Mouse (Mus musculus): ENCODE data around the gene Tex45. TPM values are rescaled to one million over a fixed set of nuclear protein-coding genes. Genes with fewer than 3 reads are reported as not detected.
A peak's percentile ranks its signal among the peaks of the same experiment; 100 is the strongest.

The Tex45 gene
- polyA plus RNA-seq, 1 experiment: not detected

DNA sequence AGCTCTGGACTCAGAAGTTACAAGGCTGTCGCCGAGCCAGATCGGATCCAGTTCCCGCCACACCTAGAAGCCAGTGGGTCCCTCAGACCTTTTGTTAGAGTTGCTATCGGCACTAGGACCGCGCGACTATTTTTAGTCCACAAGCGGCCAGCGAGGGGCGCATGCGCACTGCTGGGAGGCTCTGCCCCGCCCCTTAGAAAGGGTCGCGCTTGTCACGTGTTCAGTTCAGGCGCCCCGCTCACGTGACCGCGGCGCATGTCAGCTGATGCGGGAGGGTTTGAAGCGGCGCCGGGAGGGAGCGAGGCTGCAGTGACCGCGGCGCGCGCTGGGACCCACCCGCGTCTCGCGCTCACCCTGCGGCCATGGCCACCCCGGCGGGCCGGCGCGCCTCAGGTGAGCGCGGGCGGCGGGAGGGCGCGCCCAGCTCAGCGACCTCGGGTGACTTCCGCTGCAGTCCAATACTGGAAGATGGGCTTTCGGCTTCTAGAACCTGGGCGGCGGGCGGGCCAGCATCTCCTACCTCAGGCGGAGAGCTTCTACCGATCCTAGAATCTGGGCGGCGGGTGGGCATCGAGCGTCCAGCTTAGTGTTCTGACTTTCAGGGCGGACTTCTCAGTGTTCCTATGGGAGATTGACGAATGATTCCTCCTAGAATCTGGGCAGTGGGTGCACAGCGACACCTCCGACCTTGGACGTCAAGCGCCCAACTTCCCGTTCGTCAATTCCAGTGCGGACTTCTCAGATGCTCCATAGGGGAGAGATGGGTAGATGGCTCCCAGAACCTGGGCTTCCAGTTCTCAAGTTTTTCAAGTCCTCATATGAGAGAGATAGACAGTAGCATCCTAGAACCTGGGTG, 29.8 kb downstream of the Tex45 start, which contains the start of gene Mcoln1:
Mcoln1 (plus strand) TSS at position 223 of the 856 bp plus-strand sequence.
- peaks cover 20% of the 10 kb centered on the region for H3K4me1 ChIP-seq (ENCODE audit: control insufficient read depth, insufficient read depth, low read length)
- TF ChIP-seq POLR2A (IDR thresholded peaks at IDR 0.05; ENCODE audit: borderline replicate concordance, low read depth, low read length) (no peak), CTCF (IDR thresholded peaks at IDR 0.05; ENCODE audit: low read depth, low read length) (peak; percentile 22; the same call in 1 of the 2 replicates)
- H3K27ac ChIP-seq (ENCODE audit: insufficient read depth, low read depth, low read length): peak within 1 kb of the TSS; percentile 77

DNA sequence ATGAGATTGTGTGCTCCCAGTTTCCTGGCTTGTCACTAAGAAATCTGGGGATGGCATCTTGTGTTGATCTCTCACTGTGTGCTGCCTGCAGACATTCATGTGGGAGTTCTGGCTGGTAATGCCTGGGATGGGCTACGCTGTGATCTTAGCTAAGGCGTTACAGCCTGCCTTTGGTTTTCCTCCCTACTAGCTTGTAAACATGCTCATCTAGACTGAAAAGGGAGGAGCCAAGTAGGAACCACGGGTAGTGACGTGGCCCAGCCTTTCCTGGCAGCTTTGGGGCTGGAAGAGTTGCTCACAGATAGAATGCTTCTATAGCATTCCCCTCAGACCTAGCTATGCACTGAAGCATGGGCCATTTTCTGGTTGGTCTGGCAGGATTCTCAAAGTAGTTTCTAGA, 31.6 kb downstream of the Tex45 start:
- no peak for TF ChIP-seq POLR2A (IDR thresholded peaks at IDR 0.05; ENCODE audit: borderline replicate concordance, low read depth, low read length)
- no peak for TF ChIP-seq CTCF (IDR thresholded peaks at IDR 0.05; ENCODE audit: low read depth, low read length)
- H3K4me1 ChIP-seq (ENCODE audit: control insufficient read depth, insufficient read depth, low read length): peaks cover 20% of the 10 kb centered on the region
- H3K4me3 ChIP-seq (ENCODE audit: insufficient read depth, low read length): peak overlapping the region; percentile 88; the same call in 1 of the 2 replicates
- peak overlapping the region; percentile 30; the same call in 1 of the 2 replicates for H3K27ac ChIP-seq (ENCODE audit: insufficient read depth, low read depth, low read length)

More for the DNA sequence above, 29.8 kb downstream of the Tex45 start, which contains the start of gene Mcoln1:
- peak within 1 kb of the TSS; percentile 88 for H3K4me3 ChIP-seq (ENCODE audit: insufficient read depth, low read length)

GRCm38 (mm10) chr8:3507979-3508754, 37.5 kb downstream of the Tex45 start:
- no peaks in the 10 kb centered on the region for H3K4me1 ChIP-seq (ENCODE audit: control insufficient read depth, insufficient read depth, low read length)
- TF ChIP-seq POLR2A (IDR thresholded peaks at IDR 0.05; ENCODE audit: borderline replicate concordance, low read depth, low read length): no peak
- TF ChIP-seq CTCF (IDR thresholded peaks at IDR 0.05; ENCODE audit: low read depth, low read length): no peak
- no peak overlapping the region for H3K27ac ChIP-seq (ENCODE audit: insufficient read depth, low read depth, low read length)
- no peak overlapping the region for H3K4me3 ChIP-seq (ENCODE audit: insufficient read depth, low read length)

DNA sequence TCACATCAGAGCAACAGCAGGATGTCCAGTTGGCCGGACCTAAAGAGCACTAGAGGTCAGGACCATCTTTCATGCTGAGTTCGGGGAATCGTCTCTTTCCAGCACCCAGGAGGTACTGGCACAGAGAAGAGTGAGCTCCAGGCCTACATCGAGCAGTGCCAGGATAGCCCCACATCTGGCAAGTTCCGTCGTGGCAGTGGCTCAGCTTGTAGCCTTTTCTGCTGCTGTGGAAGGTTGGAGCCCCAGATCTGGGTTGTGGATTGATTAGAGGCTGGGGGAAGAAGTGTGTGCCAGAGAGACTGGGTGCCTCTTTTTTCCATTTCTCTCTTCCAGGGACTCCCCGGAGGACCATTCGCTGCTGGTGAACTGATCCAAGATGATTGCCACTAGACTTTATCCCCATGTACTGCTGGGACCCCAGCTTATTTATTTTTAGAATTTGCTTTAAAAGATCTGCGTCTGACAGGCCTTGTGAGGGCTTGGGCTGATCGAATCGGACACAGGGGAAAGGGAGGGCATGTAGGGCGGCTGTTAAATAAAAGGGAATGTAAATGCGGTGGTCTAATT, 44.1 kb downstream of the Tex45 start:
- peak overlapping the region; percentile 91 for H3K4me3 ChIP-seq (ENCODE audit: insufficient read depth, low read length)
- peaks cover 3% of the 10 kb centered on the region; the same call in 1 of the 2 replicates for H3K4me1 ChIP-seq (ENCODE audit: control insufficient read depth, insufficient read depth, low read length)
- no peak overlapping the region for H3K27ac ChIP-seq (ENCODE audit: insufficient read depth, low read depth, low read length)
- no peak for TF ChIP-seq POLR2A (IDR thresholded peaks at IDR 0.05; ENCODE audit: borderline replicate concordance, low read depth, low read length)
- no peak for TF ChIP-seq CTCF (IDR thresholded peaks at IDR 0.05; ENCODE audit: low read depth, low read length)

- Histone ChIP-seq H3K4me3 (ENCODE audit: insufficient read depth, low read length) (peak within 1 kb of the TSS; percentile 91), H3K27ac (ENCODE audit: insufficient read depth, low read depth, low read length) (no peak within 1 kb of the TSS; the same call in 1 of the 2 replicates), H3K4me1 (ENCODE audit: control insufficient read depth, insufficient read depth, low read length) (peaks cover 3% of the 10 kb centered on the region; the same call in 1 of the 2 replicates)
- TF ChIP-seq POLR2A (IDR thresholded peaks at IDR 0.05; ENCODE audit: borderline replicate concordance, low read depth, low read length): 0 out of 2 replicates have a peak, but pooled peaks have one; percentile 32
- no peak for TF ChIP-seq CTCF (IDR thresholded peaks at IDR 0.05; ENCODE audit: low read depth, low read length)
Measured at GRCm38 (mm10) chr8:3515260-3515671, 44.6 kb downstream of the Tex45 start, which contains the start of gene Pnpla6. Pnpla6 (plus strand) TSS chr8:3515384.

DNA sequence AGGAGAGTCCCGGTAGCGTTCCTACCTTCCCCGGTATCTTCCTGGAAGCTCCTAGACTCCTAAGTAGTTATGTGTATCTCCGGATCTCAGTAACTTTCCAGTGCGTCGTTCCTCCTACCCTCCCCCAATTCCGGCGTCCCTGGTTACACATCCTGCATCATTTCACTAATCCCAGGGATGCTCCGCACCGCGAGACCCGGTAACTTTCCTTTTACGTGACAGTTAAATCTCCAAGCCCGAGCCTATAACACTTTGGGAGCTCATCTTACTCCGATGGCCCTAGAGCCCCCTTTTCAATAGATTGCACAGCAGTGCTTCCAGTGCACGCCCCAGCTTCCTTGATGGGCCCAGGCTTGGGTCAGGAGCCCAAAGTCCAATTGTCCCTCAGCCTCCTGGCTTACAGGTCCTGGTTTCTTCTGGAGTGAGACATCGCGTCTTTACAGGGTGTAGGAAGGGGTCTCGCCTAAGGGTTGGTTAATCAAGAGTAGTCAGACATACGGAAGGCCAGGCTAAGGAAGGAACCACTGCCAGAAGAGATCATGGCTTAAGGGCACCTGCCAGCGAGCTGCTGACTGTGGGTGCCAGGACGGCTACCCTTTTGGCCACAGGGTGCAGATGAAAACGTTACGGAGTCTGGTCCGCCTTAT, 45.2 kb downstream of the Tex45 start:
- no peak overlapping the region; the same call in 1 of the 2 replicates for H3K27ac ChIP-seq (ENCODE audit: insufficient read depth, low read depth, low read length)
- peak overlapping the region; percentile 91 for H3K4me3 ChIP-seq (ENCODE audit: insufficient read depth, low read length)
- TF ChIP-seq POLR2A (IDR thresholded peaks at IDR 0.05; ENCODE audit: borderline replicate concordance, low read depth, low read length) (no peak), CTCF (IDR thresholded peaks at IDR 0.05; ENCODE audit: low read depth, low read length) (no peak)
- peaks cover 3% of the 10 kb centered on the region; the same call in 1 of the 2 replicates for H3K4me1 ChIP-seq (ENCODE audit: control insufficient read depth, insufficient read depth, low read length)

GRCm38 (mm10) chr8:3516450-3517116, 45.9 kb downstream of the Tex45 start:
- TF ChIP-seq POLR2A (IDR thresholded peaks at IDR 0.05; ENCODE audit: borderline replicate concordance, low read depth, low read length): no peak
- 0 out of 2 replicates have a peak, but pooled peaks have one; percentile 5 for TF ChIP-seq CTCF (IDR thresholded peaks at IDR 0.05; ENCODE audit: low read depth, low read length)
- no peak overlapping the region; the same call in 1 of the 2 replicates for H3K27ac ChIP-seq (ENCODE audit: insufficient read depth, low read depth, low read length)

GRCm38 (mm10) chr8:3517117-3517495, 46.4 kb downstream of the Tex45 start:
- Histone ChIP-seq H3K4me3 (ENCODE audit: insufficient read depth, low read length) (peak overlapping the region; percentile 91), H3K4me1 (ENCODE audit: control insufficient read depth, insufficient read depth, low read length) (peaks cover 3% of the 10 kb centered on the region; the same call in 1 of the 2 replicates), H3K27ac (ENCODE audit: insufficient read depth, low read depth, low read length) (no peak overlapping the region)
- TF ChIP-seq CTCF (IDR thresholded peaks at IDR 0.05; ENCODE audit: low read depth, low read length) (0 out of 2 replicates have a peak, but pooled peaks have one; percentile 20), POLR2A (IDR thresholded peaks at IDR 0.05; ENCODE audit: borderline replicate concordance, low read depth, low read length) (no peak)

More at GRCm38 (mm10) chr8:3516450-3517116, 45.9 kb downstream of the Tex45 start:
- H3K4me1 ChIP-seq (ENCODE audit: control insufficient read depth, insufficient read depth, low read length): peaks cover 3% of the 10 kb centered on the region; the same call in 1 of the 2 replicates
- H3K4me3 ChIP-seq (ENCODE audit: insufficient read depth, low read length): peak overlapping the region; percentile 91
